Mouse (Mus musculus) heart, adult 2 months (tissue): ENCODE measurements around the gene Olfr56. TPM values are rescaled to one million over a fixed set of nuclear protein-coding genes. Genes with fewer than 3 reads are reported as not detected.
"Not testable (repeated sequence)": the region's sequence is repeated elsewhere in the genome, so short reads cannot be mapped to it uniquely, and the experiment has no call there.

Source experiments
- DNase-seq, 2 experiments: peaks; one replicate each; pipeline ENCODE4 v3.0.0; 2021
- H3K27ac ChIP-seq: fragments of 200-600 bp; 2 replicates; pipeline ENCODE4 v1.8.1; 2022
- H3K27me3 ChIP-seq: fragments of 200-500 bp; 2 replicates; pipeline ENCODE4 v1.6.1; 2012; ENCODE audit warnings: mild to moderate bottlenecking, low read length, inconsistent platforms, mixed read lengths; ENCODE audit not compliant: control insufficient read depth, insufficient read depth
- H3K36me3 ChIP-seq: fragments of 200-500 bp; 2 replicates; pipeline ENCODE4 v1.6.1; 2012; ENCODE audit warnings: low read length, inconsistent platforms; ENCODE audit not compliant: control insufficient read depth, insufficient read depth
- H3K4me1 ChIP-seq: fragments of 200-500 bp; 2 replicates; pipeline ENCODE4 v1.6.1; 2011; ENCODE audit warnings: low read length; ENCODE audit not compliant: control insufficient read depth, insufficient read depth
- H3K4me3 ChIP-seq: fragments of 200-600 bp; 2 replicates; pipeline ENCODE4 v1.8.1; 2022
- H3K79me2 ChIP-seq: fragments of 200-500 bp; replicated peaks from 2 replicates; pipeline ENCODE4 v1.6.1; 2012; ENCODE audit warnings: mild to moderate bottlenecking, inconsistent platforms, low read length, moderate library complexity, mixed read lengths; ENCODE audit not compliant: control insufficient read depth, insufficient read depth
- H3K9ac ChIP-seq: fragments of 200-500 bp; 2 replicates; pipeline ENCODE4 v1.6.1; 2012; ENCODE audit warnings: low read depth, mild to moderate bottlenecking, control low read depth, inconsistent platforms, low read length, mixed read lengths
- CTCF ChIP-seq: fragments of 200-600 bp; IDR thresholded peaks from 2 replicates; pipeline ENCODE4 v1.8.1; 2022; ENCODE audit warnings: antibody characterized with exemption, mild to moderate bottlenecking, moderate library complexity
- EP300 ChIP-seq: fragments of 200-500 bp; IDR thresholded peaks from 2 replicates; pipeline ENCODE4 v1.6.1; 2011; ENCODE audit warnings: low read depth, low read length, control low read depth; ENCODE audit not compliant: insufficient read depth
- POLR2A ChIP-seq: fragments of 200-500 bp; IDR thresholded peaks from 2 replicates; pipeline ENCODE4 v1.6.1; 2011; ENCODE audit warnings: mild to moderate bottlenecking, low read depth, low read length, control low read depth; ENCODE audit not compliant: insufficient read depth
- WGBS: fragments of 180-500 bp; shearing (Covaris S2); methylation state at CpG from one replicate; pipeline ENCODE4 v1.1.7; 2018; 5-methylcytosine and 5-hydroxymethylcytosine counted together
- intact Hi-C: fragments of 180-260 bp; cut with DNase I; formaldehyde crosslinking; loops from one replicate; pipeline ENCODE4 v1.15.1; 2025
- polyA plus RNA-seq: library from polyadenylated mRNA; depleted of rRNA; stranded (reverse); fragments of >200 nt; gene quantifications from 2 replicates; pipeline ENCODE4 v1.2.3, GENCODE M21; 2012
- total RNA-seq, 2 experiments: library from RNA; stranded (reverse); gene quantifications; 2 replicates each; pipeline ENCODE4 v1.2.3; 2021

The Olfr56 gene
- total and polyA plus RNA-seq, 3 experiments, result 0.10 TPM; not detected in 2

GRCm38 (mm10) chr11:49076001-49076757 is 97.5 kb downstream of the Olfr56 start, which contains the start of gene Ifi47:
Ifi47 (plus strand) TSS chr11:49076587.
- H3K4me3 ChIP-seq, result peak within 1 kb of the TSS; percentile 3; the same call in 1 of the 2 replicates
- peak; percentile 51 for TF ChIP-seq CTCF
- TF ChIP-seq POLR2A, result peak; percentile 69
- TF ChIP-seq EP300, result peak; percentile 82; the same call in 1 of the 2 replicates
- WGBS, result 21% methylated on average over 6 of the region's 6 CpGs
- H3K27me3 ChIP-seq, H3K4me1 ChIP-seq, H3K36me3 ChIP-seq, H3K79me2 ChIP-seq: not testable (repeated sequence)
- H3K27ac ChIP-seq, result peak within 1 kb of the TSS; percentile 90
- DNase-seq, result peak in 1 of 2 experiments; percentile 49
- H3K9ac ChIP-seq, result peak within 1 kb of the TSS; percentile 44; the same call in 1 of the 2 replicates
- intact Hi-C loops, result loop anchor here (5.0 kb wide), 1 partner anchor 79 kb away; no protein-coding TSS in a partner anchor

DNA sequence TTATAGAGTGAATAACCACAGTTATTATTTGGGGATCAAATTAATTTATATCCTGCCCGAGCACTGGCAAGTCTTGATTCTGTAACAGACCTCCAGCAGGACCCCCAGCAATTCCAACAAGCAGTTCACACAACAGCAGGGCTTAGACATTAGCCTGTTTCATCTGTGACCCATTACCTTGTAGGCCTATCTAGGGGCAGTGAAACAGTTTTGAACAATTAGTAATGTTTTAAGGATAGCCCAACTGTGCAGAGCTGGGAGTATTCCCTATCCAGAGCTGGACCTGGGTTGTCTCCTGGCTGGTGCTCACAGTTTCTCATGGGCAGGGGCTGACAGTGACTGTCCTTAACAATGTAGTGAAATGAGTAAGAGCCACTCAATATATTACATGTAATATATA is 98.3 kb downstream of the Olfr56 start:
- Histone ChIP-seq H3K27ac (peak overlapping the region; percentile 90), H3K36me3 (peaks cover 6% of the 10 kb centered on the region), H3K4me3 (peak overlapping the region; percentile 3; the same call in 1 of the 2 replicates), H3K79me2 (no peaks in the 10 kb centered on the region), H3K27me3 (no peaks in the 10 kb centered on the region), H3K9ac (no peak overlapping the region), H3K4me1 (peaks cover 9% of the 10 kb centered on the region)
- DNase-seq, result no peak
- 66% methylated on average over 1 of the region's 1 CpGs for WGBS
- intact Hi-C loops, result loop anchor here (1.0 to 5.0 kb wide), 2 partner anchors 80 to 155 kb away; no protein-coding TSS in a partner anchor
- TF ChIP-seq EP300, result no peak
- no peak for TF ChIP-seq CTCF
- no peak for TF ChIP-seq POLR2A

GRCm38 (mm10) chr11:49078719-49079118 is 100.0 kb downstream of the Olfr56 start:
- WGBS, result 92% methylated on average over 3 of the region's 3 CpGs
- H3K79me2 ChIP-seq, result no peaks in the 10 kb centered on the region
- TF ChIP-seq CTCF, result no peak
- TF ChIP-seq POLR2A, result no peak
- TF ChIP-seq EP300, result no peak
- H3K27ac ChIP-seq, result peak overlapping the region; percentile 4; the same call in 1 of the 2 replicates
- peaks cover 14% of the 10 kb centered on the region for H3K36me3 ChIP-seq
- no peak overlapping the region for H3K9ac ChIP-seq
- DNase-seq, result no peak
- H3K4me3 ChIP-seq, result no peak overlapping the region
- intact Hi-C loops, result loop anchor here (5.0 kb wide), 1 partner anchor 81 kb away; no protein-coding TSS in a partner anchor
- H3K27me3 ChIP-seq, result no peaks in the 10 kb centered on the region
- H3K4me1 ChIP-seq, result peaks cover 16% of the 10 kb centered on the region

DNA sequence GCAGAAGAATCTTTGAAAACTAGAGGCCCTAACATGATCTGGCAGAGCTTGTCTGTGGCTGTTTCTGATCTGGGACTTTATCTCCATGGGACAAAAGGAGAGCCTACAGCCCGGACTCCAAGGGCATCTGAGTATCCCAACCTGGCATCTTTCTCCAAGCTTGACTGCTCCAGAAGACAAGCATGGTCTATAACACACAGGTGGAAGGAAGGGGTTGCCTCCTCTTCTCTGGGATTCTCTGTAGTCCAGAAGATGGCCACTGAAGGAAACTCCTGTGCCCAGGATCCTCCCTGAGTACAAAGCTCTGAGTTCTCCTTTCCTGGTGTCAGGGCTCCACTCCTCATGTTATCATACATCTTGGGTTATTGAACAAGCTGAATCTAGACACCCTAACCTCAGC is 101.9 kb downstream of the Olfr56 start:
- Histone ChIP-seq H3K4me1 (peaks cover 24% of the 10 kb centered on the region), H3K27me3 (no peaks in the 10 kb centered on the region), H3K9ac (no peak overlapping the region), H3K36me3 (peaks cover 14% of the 10 kb centered on the region), H3K27ac (no peak overlapping the region), H3K4me3 (no peak overlapping the region), H3K79me2 (no peaks in the 10 kb centered on the region)
- 79% methylated on average over 1 of the region's 1 CpGs for WGBS
- no peak for DNase-seq
- intact Hi-C loops, result no loop called here
- TF ChIP-seq CTCF (no peak), POLR2A (no peak), EP300 (no peak)

DNA sequence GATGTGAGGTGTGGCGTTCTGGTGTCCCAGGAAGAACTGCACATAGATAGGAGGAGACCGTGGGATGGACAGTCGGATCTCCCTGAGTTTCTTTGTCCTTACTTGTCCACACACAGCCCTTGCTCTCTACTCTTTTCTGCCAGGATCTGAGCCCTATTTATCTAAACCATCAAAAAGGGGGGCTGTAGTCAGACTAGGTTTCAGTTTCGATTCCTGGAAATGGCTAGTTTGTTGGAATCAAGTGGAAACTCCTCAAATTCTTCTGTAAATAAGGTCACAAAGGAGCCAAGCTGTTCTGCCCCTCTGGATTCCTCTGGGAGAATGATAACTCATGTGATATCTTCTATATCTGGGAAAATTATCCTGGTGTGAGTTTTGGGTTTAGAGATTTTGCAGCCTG is 102.7 kb downstream of the Olfr56 start:
- Histone ChIP-seq H3K4me3 (0 out of 2 replicates have a peak overlapping the region, but pooled peaks have one; percentile 3), H3K79me2 (no peaks in the 10 kb centered on the region), H3K36me3 (peaks cover 14% of the 10 kb centered on the region), H3K9ac (peak overlapping the region; percentile 34), H3K27ac (peak overlapping the region; percentile 72), H3K27me3 (no peaks in the 10 kb centered on the region), H3K4me1 (peaks cover 25% of the 10 kb centered on the region)
- DNase-seq, result no peak
- WGBS, result 44% methylated on average over 4 of the region's 4 CpGs
- TF ChIP-seq POLR2A (no peak), EP300 (no peak), CTCF (no peak)
- intact Hi-C loops, result no loop called here

GRCm38 (mm10) chr11:49081886-49082285 is 103.2 kb downstream of the Olfr56 start:
- intact Hi-C loops, result no loop called here
- 0 out of 2 replicates have a peak overlapping the region, but pooled peaks have one; percentile 3 for H3K4me3 ChIP-seq

More at GRCm38 (mm10) chr11:49081886-49082285, 103.2 kb downstream of the Olfr56 start:
- Histone ChIP-seq H3K36me3 (peaks cover 14% of the 10 kb centered on the region), H3K9ac (peak overlapping the region; percentile 34; the same call in 1 of the 2 replicates), H3K79me2 (no peaks in the 10 kb centered on the region), H3K27me3 (no peaks in the 10 kb centered on the region), H3K27ac (peak overlapping the region; percentile 72), H3K4me1 (peaks cover 26% of the 10 kb centered on the region)
- TF ChIP-seq EP300 (no peak), CTCF (no peak), POLR2A (no peak)
- WGBS, result 73% methylated on average over 3 of the region's 3 CpGs
- DNase-seq, result no peak
